Mouse (Mus musculus): ENCODE measurements at regions not wholly inside any gene's neighbourhood (a gene's known extent, or its start where the extent isn't known, plus 50 kb on each side); places are given as distances from the start of the nearest gene placed in this dataset.

DNA sequence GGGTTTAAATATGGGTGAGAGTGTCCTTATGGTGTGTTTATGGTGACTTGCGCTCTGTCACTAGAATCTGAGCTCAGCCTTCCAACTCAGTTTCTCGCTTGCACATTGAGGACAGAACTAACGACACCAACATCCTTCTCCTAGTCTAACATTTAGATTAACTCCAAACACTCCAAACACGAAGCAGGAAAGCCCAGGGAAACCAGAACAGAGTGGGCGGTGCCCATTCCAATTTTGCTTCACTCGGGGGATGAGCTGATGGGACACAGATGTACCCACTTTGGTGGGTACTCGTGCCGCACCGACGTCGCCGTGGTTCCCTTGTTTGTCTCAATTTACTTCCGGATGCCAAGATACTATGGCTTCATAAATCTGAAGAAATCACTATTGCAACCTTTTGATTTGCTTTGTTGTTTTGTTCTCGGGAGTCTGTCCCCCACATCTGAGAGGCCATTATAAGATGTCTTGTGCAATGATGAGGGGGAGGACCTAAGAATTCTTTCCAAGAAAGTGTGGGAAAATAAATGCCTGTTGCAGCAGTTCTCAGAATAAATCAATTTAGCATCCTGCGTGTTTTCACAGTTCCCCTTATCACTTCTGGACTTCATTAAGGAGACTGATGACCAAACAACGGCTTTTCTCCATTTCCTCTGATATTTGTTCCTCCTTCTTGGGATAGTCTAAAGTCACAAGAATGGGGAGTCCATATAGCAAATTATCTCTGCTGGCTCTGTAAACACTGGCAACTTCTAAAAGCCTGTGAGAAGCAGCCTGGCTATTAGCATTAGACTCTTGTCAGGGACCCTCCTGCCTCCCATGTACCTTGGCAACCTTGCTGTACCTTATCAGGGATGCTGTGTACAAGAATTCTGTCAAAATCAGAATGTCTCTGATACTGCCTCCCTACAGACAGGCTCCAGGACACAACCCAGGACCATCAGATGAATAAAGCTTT lies 96.2 kb upstream of the Klf9 start:
- Histone ChIP-seq H3K4me1 (replicated peaks) (no peaks in the 10 kb centered on the region), H3K27me3 (replicated peaks) (no peaks in the 10 kb centered on the region), H3K9ac (no peak overlapping the region), H3K9me3 (no peaks in the 10 kb centered on the region), H3K4me3 (replicated peaks) (no peak overlapping the region), H3K36me3 (no peaks in the 10 kb centered on the region), H3K27ac (no peak overlapping the region), H3K4me2 (replicated peaks) (no peak overlapping the region)
- WGBS = 66% methylated on average over 16 of the region's 16 CpGs
- ATAC-seq = no peak

DNA sequence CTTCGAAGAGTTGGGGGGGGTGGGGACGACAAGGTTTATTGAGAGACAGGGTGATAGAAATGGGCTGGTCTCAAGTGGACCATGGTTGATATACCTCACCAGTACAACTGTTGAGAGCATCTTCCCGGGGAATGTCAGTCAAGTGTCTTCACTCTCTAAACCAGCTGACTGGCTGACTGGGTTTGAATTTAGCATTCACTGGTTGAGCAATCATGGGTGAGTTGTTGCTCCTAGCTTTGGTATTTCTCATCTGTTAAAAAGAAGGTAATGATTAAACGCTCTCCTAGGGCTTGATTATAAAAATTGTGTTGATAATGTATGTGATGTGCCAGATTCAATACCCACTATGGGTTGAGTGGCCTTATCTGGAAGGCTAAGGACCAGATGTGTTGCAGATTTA lies 89.6 kb upstream of the Klf9 start:
- H3K27me3 ChIP-seq (replicated peaks) = no peaks in the 10 kb centered on the region
- 93% methylated on average over 4 of the region's 4 CpGs for WGBS
- no peak for ATAC-seq
- no peak overlapping the region for H3K4me2 ChIP-seq (replicated peaks)
- no peaks in the 10 kb centered on the region for H3K36me3 ChIP-seq
- H3K9me3 ChIP-seq = no peaks in the 10 kb centered on the region
- H3K4me1 ChIP-seq (replicated peaks) = 0 out of 2 replicates have a peak, but pooled peaks cover 3% of the 10 kb centered on the region
- no peak overlapping the region for H3K4me3 ChIP-seq (replicated peaks)
- H3K9ac ChIP-seq = no peak overlapping the region
- no peak overlapping the region for H3K27ac ChIP-seq

DNA sequence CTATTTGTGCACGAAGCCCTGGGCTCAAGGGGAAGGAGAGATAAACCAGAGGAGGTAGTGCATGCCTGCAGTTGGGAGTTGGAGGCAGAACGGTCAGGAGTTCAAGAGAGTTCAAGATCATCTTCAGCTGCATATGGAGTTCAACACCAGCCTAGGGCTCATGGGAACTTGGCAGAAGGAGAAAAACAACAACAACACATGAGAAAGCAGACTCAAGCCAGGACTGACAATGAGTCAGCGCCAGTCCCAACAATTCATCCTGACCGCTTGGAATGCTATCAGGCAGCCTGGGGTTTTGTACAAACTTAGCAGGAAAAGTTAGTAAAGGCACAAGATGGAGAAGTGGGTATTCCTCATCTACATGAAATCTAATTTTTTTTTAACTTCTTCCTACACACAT lies 86.6 kb upstream of the Klf9 start:
- Histone ChIP-seq H3K27ac (no peak overlapping the region), H3K4me1 (replicated peaks) (peaks cover 14% of the 10 kb centered on the region), H3K36me3 (no peaks in the 10 kb centered on the region), H3K9me3 (no peaks in the 10 kb centered on the region), H3K27me3 (replicated peaks) (no peaks in the 10 kb centered on the region), H3K4me3 (replicated peaks) (no peak overlapping the region), H3K9ac (no peak overlapping the region), H3K4me2 (replicated peaks) (no peak overlapping the region)
- no peak for ATAC-seq
- WGBS = 57% methylated on average over 4 of the region's 4 CpGs

DNA sequence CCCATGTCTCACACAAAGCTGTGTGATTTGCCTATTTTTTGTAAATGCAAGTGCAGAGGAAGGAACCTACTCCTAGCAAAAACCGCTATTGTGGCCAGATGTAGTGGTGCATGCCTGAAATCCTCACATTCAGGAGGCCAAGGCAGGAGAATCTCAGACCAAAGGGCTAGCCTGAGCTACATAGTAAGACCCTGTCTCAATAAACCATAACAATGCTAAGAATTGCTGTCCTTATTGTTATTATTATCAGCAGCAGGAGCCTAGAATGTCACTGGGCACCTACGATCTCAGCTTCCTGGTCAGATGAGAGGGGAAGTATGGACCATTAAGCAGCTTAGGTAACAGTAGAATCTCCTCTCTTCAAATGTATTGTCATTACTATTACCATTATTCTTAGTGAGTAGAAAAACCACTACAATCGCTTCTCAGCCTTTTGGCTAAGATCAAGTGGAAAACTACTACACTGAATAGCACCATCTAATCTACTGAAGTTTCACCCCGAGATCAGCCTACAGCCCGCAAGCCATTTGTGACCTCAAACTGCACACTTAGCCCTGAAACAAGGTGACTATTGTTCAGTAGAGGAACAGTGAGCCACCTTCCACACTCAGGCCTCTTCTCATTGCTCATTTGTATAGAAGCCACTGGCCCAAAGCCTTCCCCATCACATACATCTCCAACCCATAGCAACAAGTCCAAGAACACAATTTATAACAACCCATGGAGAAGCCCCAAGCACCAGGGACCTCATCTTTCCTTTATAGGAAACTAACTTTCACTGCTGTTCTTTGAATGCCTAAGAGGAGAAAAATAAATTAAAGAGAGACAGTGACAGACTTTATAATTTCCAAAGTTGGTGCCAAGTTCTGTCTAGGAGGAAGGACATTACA lies 84.9 kb upstream of the Klf9 start:
- peak; percentile 20; the same call in 1 of the 2 replicates for ATAC-seq
- H3K4me3 ChIP-seq (replicated peaks) = no peak overlapping the region
- peaks cover 14% of the 10 kb centered on the region for H3K4me1 ChIP-seq (replicated peaks)
- peak overlapping the region; percentile 76 for H3K27ac ChIP-seq
- no peak overlapping the region for H3K9ac ChIP-seq
- H3K9me3 ChIP-seq = no peaks in the 10 kb centered on the region
- no peaks in the 10 kb centered on the region for H3K36me3 ChIP-seq
- H3K4me2 ChIP-seq (replicated peaks) = peak overlapping the region; percentile 52
- WGBS = 81% methylated on average over 5 of the region's 5 CpGs
- no peaks in the 10 kb centered on the region for H3K27me3 ChIP-seq (replicated peaks)

DNA sequence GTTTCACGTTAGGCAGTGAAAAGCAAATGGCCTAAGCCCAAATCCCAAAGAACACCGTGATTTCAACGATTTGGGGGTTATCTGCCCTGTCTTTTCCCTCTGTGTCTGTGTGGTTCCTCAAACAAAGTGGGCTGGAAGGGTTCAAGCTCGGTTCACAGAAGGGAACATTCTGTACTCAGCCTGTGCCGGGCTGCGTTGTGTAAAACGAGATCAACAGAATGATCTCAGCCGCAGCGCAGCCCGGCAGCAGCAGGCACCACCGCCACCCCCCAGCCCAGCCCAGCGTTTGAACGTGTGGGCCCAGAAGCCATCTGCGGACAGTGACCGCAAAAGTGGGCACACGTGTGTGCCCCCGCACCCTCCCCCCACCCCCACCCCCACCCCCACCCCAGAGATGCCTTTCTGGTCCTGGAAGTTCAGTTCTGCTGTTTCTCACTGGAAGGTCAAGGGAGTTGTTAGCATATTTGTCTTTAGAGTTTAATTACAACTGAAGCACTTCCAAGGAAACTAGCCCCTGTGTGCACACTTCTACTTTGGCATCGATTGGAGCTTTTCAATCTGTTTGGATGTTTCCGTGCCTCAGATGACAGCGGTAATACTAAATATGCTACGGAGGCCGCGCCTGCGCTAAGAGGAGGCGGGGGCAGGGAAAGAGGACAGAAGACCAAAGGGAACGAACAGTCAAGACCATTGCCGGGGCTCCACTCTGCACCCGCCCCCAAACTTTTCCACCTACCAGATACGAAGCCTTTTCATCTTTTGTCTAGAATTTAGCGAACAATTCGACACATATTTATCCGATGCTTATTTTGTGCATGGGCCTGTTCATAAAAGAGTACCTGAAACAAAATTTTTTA lies 83.9 kb upstream of the Klf9 start:
- no peaks in the 10 kb centered on the region for H3K9me3 ChIP-seq
- ATAC-seq = peak; percentile 92
- no peak overlapping the region for H3K9ac ChIP-seq
- peak overlapping the region; percentile 52 for H3K4me2 ChIP-seq (replicated peaks)
- no peaks in the 10 kb centered on the region for H3K36me3 ChIP-seq
- H3K27me3 ChIP-seq (replicated peaks) = no peaks in the 10 kb centered on the region
- peak overlapping the region; percentile 76 for H3K27ac ChIP-seq
- H3K4me1 ChIP-seq (replicated peaks) = peaks cover 14% of the 10 kb centered on the region
- WGBS = 5% methylated on average over 32 of the region's 32 CpGs
- H3K4me3 ChIP-seq (replicated peaks) = peak overlapping the region; percentile 9

DNA sequence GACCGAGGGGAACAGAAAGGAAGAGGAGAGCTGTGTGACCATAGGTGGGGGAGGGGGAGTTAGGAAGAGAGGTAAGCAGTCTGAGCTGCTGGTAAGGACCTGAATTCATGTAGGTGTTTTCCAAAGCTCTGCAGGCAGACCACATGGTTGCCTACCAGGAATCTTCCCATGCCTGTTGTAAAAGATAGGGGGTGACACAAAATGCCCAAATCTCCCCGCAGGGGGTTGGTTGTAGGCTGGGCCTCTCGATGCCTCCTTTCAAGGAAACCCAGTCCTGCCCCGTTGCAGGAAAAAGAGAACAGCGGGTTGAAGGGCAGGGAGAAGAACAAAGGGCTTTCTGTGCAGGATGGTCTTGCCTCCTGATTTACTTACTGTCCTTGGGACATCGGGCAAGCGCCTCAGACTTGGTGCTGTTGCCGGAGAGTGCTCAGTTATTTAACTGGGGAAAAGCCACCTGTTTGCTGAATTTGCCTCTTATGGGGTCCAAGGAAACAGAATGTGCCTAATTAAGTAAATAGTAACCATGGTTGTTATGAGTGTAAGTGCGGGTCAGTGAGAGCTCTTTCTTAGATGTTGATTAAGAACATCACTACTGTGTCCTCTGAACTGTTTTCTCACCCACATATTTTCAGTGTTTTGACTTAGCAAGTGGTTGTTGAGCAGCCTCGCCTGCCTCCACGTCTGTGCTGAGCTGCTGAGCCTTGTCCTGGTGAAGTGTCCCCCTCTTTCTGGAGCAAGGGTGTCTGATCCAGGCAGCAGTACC lies 83.1 kb upstream of the Klf9 start:
- Histone ChIP-seq H3K27ac (peak overlapping the region; percentile 76), H3K9ac (no peak overlapping the region), H3K4me1 (replicated peaks) (peaks cover 14% of the 10 kb centered on the region), H3K4me2 (replicated peaks) (peak overlapping the region; percentile 52), H3K4me3 (replicated peaks) (peak overlapping the region; percentile 9; the same call in 1 of the 2 replicates), H3K36me3 (no peaks in the 10 kb centered on the region), H3K27me3 (replicated peaks) (no peaks in the 10 kb centered on the region), H3K9me3 (no peaks in the 10 kb centered on the region)
- ATAC-seq = peak; percentile 52
- WGBS = 31% methylated on average over 11 of the region's 11 CpGs

DNA sequence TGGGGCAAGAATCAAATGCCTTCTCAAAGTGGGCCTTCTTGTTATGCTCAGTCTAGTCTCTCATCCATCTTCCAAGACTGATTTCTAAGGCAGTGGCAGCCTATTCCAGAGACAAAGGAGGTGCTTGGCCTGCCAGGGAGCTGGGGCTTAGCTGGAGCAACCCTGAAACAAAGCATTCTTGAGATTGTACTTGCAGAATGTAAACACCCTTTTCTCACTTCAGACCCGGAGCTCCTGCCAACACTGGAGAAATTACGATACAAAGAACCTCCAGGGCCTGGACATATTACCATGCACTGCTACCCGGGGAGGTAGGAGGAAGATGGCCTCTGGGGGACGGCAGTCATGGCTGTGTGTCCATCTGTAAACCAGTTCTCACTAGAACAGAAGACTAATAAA lies 82.5 kb upstream of the Klf9 start:
- H3K9me3 ChIP-seq = no peaks in the 10 kb centered on the region
- no peak overlapping the region for H3K4me3 ChIP-seq (replicated peaks)
- 41% methylated on average over 4 of the region's 4 CpGs for WGBS
- peak overlapping the region; percentile 76 for H3K27ac ChIP-seq
- no peaks in the 10 kb centered on the region for H3K27me3 ChIP-seq (replicated peaks)
- peaks cover 14% of the 10 kb centered on the region for H3K4me1 ChIP-seq (replicated peaks)
- H3K36me3 ChIP-seq = no peaks in the 10 kb centered on the region
- no peak overlapping the region for H3K9ac ChIP-seq
- H3K4me2 ChIP-seq (replicated peaks) = no peak overlapping the region
- ATAC-seq = no peak

DNA sequence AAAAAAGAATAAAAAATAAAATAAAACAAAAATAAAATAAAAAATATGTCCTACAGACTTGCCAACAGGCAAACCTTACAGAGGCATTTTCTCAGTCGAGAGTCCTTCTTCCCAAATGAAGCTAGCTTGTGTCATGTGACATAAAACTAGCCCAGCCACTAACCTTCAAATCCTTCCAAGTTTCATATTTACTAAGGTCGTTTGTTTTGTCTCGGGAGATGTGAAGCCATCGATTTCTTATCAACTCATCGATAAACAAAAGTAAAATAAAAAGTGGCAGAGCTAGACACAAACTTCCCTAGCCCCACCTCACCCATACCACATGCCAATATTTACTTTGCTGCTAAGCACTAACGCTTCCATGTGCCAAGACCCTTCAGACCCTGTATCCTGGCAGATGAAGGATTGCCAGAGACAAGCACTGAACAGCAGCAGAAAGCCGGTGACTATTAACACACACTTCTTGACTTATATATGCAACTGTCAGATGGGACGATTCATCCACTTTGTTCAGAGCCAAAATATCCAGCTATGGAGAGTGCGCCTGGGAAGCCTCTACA lies 79.9 kb upstream of the Klf9 start:
- Histone ChIP-seq H3K4me2 (replicated peaks) (no peak overlapping the region), H3K36me3 (no peaks in the 10 kb centered on the region), H3K27me3 (replicated peaks) (no peaks in the 10 kb centered on the region), H3K4me3 (replicated peaks) (no peak overlapping the region), H3K27ac (no peak overlapping the region), H3K9me3 (no peaks in the 10 kb centered on the region), H3K4me1 (replicated peaks) (peaks cover 14% of the 10 kb centered on the region), H3K9ac (no peak overlapping the region)
- WGBS = 35% methylated on average over 9 of the region's 9 CpGs
- no peak for ATAC-seq

DNA sequence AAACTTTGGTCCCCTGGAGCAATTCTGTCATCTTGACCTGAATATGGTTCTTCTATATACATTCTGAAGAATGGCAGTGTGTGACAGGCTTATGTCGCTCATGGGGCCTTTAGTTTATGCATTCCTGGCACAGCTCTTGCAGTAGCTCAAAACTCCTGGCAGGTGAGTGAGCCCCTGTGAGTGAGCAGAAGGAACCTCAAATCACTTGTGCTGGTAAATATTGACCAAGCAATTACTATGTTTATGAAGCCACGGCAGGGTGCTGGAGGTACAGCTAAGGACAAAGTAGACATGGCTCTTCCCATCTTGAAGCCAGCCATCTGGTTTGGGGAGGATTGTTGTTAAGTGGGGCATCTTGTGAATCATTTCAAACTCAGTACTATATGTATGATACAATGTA lies 79.1 kb upstream of the Klf9 start:
- no peak overlapping the region for H3K4me2 ChIP-seq (replicated peaks)
- no peak overlapping the region for H3K4me3 ChIP-seq (replicated peaks)
- no peaks in the 10 kb centered on the region for H3K9me3 ChIP-seq
- no peak overlapping the region for H3K27ac ChIP-seq
- peaks cover 11% of the 10 kb centered on the region for H3K4me1 ChIP-seq (replicated peaks)
- no peaks in the 10 kb centered on the region for H3K36me3 ChIP-seq
- no peaks in the 10 kb centered on the region for H3K27me3 ChIP-seq (replicated peaks)
- 56% methylated on average over 2 of the region's 2 CpGs for WGBS
- no peak overlapping the region for H3K9ac ChIP-seq
- no peak for ATAC-seq

DNA sequence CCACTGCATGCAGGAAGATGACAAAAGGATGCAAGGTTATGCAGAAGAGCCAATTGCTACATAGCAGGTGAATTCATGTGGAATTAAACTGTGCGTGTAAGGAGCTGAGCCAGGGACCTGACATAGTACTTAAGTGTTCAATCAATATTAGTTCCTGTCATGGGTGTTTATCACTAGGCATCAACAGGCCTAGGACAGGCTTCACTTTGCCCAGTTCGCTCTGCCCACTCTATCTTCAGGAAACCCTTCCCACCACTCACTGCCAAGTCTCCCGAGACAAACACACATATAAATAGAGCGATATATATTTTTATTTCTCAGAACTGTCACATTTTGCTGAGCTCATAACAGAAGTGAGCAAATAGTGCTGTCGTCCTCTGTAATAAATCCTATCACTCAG lies 78.2 kb upstream of the Klf9 start:
- H3K4me2 ChIP-seq (replicated peaks) = no peak overlapping the region
- WGBS = 75% methylated on average over 5 of the region's 5 CpGs
- H3K9ac ChIP-seq = no peak overlapping the region
- H3K4me1 ChIP-seq (replicated peaks) = peaks cover 6% of the 10 kb centered on the region
- no peaks in the 10 kb centered on the region for H3K9me3 ChIP-seq
- no peak overlapping the region for H3K4me3 ChIP-seq (replicated peaks)
- H3K36me3 ChIP-seq = no peaks in the 10 kb centered on the region
- ATAC-seq = no peak
- H3K27ac ChIP-seq = no peak overlapping the region
- H3K27me3 ChIP-seq (replicated peaks) = no peaks in the 10 kb centered on the region

DNA sequence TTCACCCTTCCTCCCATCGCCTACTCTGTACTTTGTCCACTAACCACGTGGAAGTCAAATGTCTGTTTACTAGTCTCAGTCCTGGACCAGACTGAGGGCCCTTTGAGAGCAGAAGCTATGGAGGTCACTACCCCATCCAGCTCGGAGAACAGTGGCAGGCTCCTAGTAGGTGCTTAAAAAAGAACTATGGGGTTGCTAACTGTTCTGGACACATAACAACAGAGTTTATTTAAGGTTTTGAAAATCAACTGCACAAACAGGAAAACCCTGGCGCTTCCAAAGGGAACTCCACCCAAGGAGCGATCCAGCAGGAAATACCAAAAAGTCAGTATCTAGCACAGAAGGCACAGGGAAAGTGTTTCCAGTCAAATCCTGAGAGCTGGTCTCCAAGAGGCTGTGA lies 75.5 kb upstream of the Klf9 start:
- H3K4me1 ChIP-seq (replicated peaks) = no peaks in the 10 kb centered on the region
- no peak overlapping the region for H3K27ac ChIP-seq
- H3K4me3 ChIP-seq (replicated peaks) = no peak overlapping the region
- no peak overlapping the region for H3K4me2 ChIP-seq (replicated peaks)
- no peak overlapping the region for H3K9ac ChIP-seq
- no peaks in the 10 kb centered on the region for H3K27me3 ChIP-seq (replicated peaks)
- no peaks in the 10 kb centered on the region for H3K9me3 ChIP-seq
- no peak for ATAC-seq
- H3K36me3 ChIP-seq = no peaks in the 10 kb centered on the region
- 63% methylated on average over 5 of the region's 5 CpGs for WGBS

Data from intestine, embryonic 15.5 days (tissue).